Mouse (Mus musculus) neural tube, embryonic 11.5 days (tissue): Measurements from ENCODE around the gene Mdm2. TPM values are rescaled to one million over a fixed set of nuclear protein-coding genes. Genes with fewer than 3 reads are reported as not detected.

Source experiments
- ATAC-seq: fragments of 200-750 bp; cut with Nextera tagmentation; 2 replicates; pipeline ENCODE4 v1.8.0; 2017; ENCODE audit warnings: moderate number of reproducible peaks, mild to moderate bottlenecking, moderate TSS enrichment, moderate library complexity; ENCODE audit not compliant: insufficient read depth, low FRiP score, low TSS enrichment
- DNase-seq: peaks from one replicate; pipeline ENCODE4 v3.0.0-alpha.2; 2015; ENCODE audit warnings: low spot score
- H3K27ac ChIP-seq: fragments of 300-500 bp; sonication (generic); 2 replicates; pipeline ENCODE4 v1.5.1; 2014; ENCODE audit warnings: low read depth, mild to moderate bottlenecking, low read length
- H3K27me3 ChIP-seq: fragments of 300-500 bp; sonication (generic); 2 replicates; pipeline ENCODE4 v1.6.1; 2014; ENCODE audit warnings: mild to moderate bottlenecking, low read length, mixed read lengths; ENCODE audit not compliant: control insufficient read depth, insufficient read depth
- H3K36me3 ChIP-seq: fragments of 300-500 bp; sonication (generic); 2 replicates; pipeline ENCODE4 v1.6.1; 2014; ENCODE audit warnings: mild to moderate bottlenecking, low read length, moderate library complexity, mixed read lengths; ENCODE audit not compliant: control insufficient read depth, insufficient read depth
- H3K4me1 ChIP-seq: fragments of 300-500 bp; sonication (generic); 2 replicates; pipeline ENCODE4 v1.6.1; 2014; ENCODE audit warnings: low read length, mixed read lengths; ENCODE audit not compliant: control insufficient read depth, insufficient read depth
- H3K4me2 ChIP-seq: fragments of 300-500 bp; sonication (generic); 2 replicates; pipeline ENCODE4 v1.6.1; 2014; ENCODE audit warnings: low read depth, mild to moderate bottlenecking, moderate library complexity
- H3K4me3 ChIP-seq: fragments of 300-500 bp; sonication (generic); 2 replicates; pipeline ENCODE4 v1.5.1; 2014; ENCODE audit warnings: low read depth, low read length
- H3K9ac ChIP-seq: fragments of 300-500 bp; sonication (generic); 2 replicates; pipeline ENCODE4 v1.6.1; 2014; ENCODE audit warnings: mild to moderate bottlenecking, low read length
- H3K9me3 ChIP-seq: fragments of 300-500 bp; sonication (generic); 2 replicates; pipeline ENCODE4 v1.6.1; 2016; ENCODE audit warnings: low read length; ENCODE audit not compliant: control insufficient read depth
- WGBS: fragments of 180-500 bp; shearing (Covaris S2); extraction: QIAGEN DNeasy Blood & Tissue Kit; methylation state at CpG from one replicate; pipeline ENCODE4 v1.1.7; 2014; 5-methylcytosine and 5-hydroxymethylcytosine counted together
- polyA plus RNA-seq: library from polyadenylated mRNA; unstranded; fragments of >200 nt; fragmentation: Nextera tagmentation; extraction: Ambion mirVana; gene quantifications from 2 replicates; pipeline ENCODE4 v1.2.1, GENCODE M21; 2014

Mdm2 gene
- polyA plus RNA-seq, 1 experiment from 2014 or later, result 63.2 TPM

GRCm38 (mm10) chr10:117670092-117670491 lies 40.5 kb downstream of the Mdm2 start:
- no peak for ATAC-seq
- no peak overlapping the region for H3K4me3 ChIP-seq
- WGBS, result 50% methylated on average over 3 of the region's 3 CpGs

DNA sequence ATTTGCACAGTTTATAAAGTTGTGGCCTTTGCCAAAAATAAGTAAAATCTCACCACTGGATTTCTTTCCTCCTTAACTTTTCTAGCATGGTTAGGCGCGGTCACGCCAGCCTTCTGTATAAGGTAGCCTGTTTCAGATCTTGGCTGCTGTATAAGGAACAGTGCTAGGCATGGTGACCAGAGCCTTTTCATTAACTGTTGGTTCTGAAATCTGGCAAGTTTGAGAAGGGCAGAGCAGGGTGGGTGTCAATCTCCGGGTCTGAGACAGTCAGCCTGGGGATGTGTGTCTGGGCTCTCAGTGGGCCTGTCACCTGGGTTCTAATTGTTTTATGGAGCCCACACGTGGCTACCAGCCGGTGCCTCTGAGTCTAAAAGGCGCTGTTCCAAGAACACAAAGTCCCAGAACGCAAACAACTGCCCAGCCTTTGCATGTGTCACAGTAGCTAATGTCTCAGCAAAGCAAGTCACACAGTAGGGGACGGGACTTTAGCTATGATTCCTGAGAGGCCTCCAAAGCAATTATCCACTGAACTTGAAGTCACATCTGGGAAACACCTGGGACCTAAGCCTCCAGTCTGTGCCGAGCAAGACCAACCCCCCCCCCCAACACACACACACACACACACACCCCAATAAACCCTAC lies 41.0 kb downstream of the Mdm2 start:
- no peak overlapping the region for H3K9ac ChIP-seq
- WGBS, result 45% methylated on average over 10 of the region's 10 CpGs
- no peak for ATAC-seq
- no peaks in the 10 kb centered on the region for H3K27me3 ChIP-seq
- H3K27ac ChIP-seq, result no peak overlapping the region
- no peak overlapping the region for H3K4me2 ChIP-seq
- no peak for DNase-seq
- no peaks in the 10 kb centered on the region for H3K9me3 ChIP-seq
- no peaks in the 10 kb centered on the region for H3K36me3 ChIP-seq
- no peaks in the 10 kb centered on the region for H3K4me1 ChIP-seq
- H3K4me3 ChIP-seq, result no peak overlapping the region

More at GRCm38 (mm10) chr10:117670092-117670491, 40.5 kb downstream of the Mdm2 start:
- DNase-seq, result no peak
- H3K9me3 ChIP-seq, result no peaks in the 10 kb centered on the region
- H3K9ac ChIP-seq, result no peak overlapping the region
- no peaks in the 10 kb centered on the region for H3K4me1 ChIP-seq
- no peaks in the 10 kb centered on the region for H3K27me3 ChIP-seq
- H3K36me3 ChIP-seq, result no peaks in the 10 kb centered on the region
- H3K4me2 ChIP-seq, result no peak overlapping the region
- no peak overlapping the region for H3K27ac ChIP-seq

- 81% methylated on average over 10 of the region's 10 CpGs for WGBS
- Histone ChIP-seq H3K4me3 (no peak overlapping the region), H3K27me3 (no peaks in the 10 kb centered on the region), H3K4me2 (no peak overlapping the region), H3K9me3 (no peaks in the 10 kb centered on the region), H3K4me1 (no peaks in the 10 kb centered on the region), H3K36me3 (no peaks in the 10 kb centered on the region), H3K27ac (no peak overlapping the region), H3K9ac (no peak overlapping the region)
- ATAC-seq, result no peak
- no peak for DNase-seq
These were observed 41.8 kb downstream of the Mdm2 start for GRCm38 (mm10) chr10:117668546-117669300.

DNA sequence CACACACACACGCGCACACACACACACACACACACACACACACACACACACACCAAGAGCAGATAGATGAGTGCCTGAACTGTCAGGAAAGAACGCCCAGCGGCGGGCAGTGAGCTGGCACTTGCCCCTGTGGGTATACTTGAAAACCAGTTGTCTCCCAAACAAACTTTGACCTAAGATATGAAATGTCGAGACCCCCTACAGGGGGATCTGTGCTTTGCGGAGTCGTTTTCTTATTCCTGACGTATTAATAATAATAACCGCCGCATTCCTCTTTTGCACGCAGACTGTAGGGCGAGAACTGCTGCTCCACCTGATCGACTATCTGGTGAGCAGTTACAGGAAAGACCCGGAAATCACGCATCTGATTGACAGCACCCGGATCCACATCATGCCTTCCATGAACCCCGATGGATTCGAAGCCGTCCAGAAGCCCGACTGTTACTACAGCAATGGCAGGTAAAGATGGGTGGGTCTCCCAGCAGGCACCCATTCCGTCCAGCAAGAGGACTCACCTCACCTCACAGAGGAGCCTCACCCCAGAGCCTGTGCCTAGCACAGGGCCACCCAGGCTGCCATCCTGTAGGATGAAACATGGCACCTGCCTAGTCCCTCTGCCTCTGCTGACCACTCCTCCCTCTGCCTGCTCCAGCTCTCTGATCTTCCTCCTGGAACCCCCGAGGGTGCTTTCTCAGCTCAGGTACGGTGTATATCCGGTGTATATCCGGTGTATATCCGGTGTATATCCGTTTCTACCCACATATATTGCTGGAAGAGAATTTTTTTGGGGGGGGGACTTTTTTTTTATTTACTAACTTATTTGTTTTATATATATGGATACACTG lies 42.7 kb downstream of the Mdm2 start:
- no peak for ATAC-seq
- 94% methylated on average over 28 of the region's 28 CpGs for WGBS
- Histone ChIP-seq H3K27ac (no peak overlapping the region), H3K36me3 (no peaks in the 10 kb centered on the region), H3K9ac (no peak overlapping the region), H3K4me2 (no peak overlapping the region), H3K27me3 (no peaks in the 10 kb centered on the region), H3K4me3 (no peak overlapping the region), H3K9me3 (no peaks in the 10 kb centered on the region), H3K4me1 (no peaks in the 10 kb centered on the region)
- no peak for DNase-seq

DNA sequence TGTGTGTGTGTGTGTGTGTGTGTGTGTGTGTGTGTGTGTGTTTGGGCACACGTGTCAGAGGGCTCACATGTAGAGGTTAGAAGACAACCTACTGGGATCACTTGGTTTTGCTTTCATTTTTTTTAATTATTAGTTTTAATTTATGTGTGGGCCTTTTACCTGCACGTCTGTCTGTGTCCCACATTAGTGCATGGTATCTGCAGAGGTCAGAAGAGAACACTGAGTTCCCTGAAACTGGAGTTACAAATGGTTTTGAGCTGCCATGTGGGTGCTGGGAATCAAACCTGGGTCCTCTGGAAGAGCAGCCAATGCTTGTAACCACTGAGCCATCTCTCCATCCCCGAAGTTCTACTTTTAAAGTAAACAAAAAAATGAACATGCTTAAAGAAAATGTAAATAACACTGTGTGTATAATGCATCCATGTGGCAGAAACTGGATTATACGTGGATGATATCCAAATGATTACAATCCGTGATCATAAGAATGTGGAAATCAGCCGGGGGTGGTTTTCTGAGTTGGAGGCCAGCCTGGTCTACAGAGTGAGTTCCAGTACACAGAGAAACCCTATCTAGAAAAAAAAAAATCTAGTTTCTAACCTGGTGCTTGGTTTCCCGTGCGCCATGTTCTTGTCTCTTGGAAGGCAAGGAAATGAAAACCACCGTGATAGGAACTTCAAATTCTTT lies 43.5 kb downstream of the Mdm2 start:
- ATAC-seq, result no peak
- no peak overlapping the region for H3K9ac ChIP-seq
- no peak overlapping the region for H3K27ac ChIP-seq
- no peak for DNase-seq
- 94% methylated on average over 9 of the region's 9 CpGs for WGBS
- no peak overlapping the region for H3K4me3 ChIP-seq
- no peaks in the 10 kb centered on the region for H3K9me3 ChIP-seq
- H3K4me2 ChIP-seq, result no peak overlapping the region
- no peaks in the 10 kb centered on the region for H3K27me3 ChIP-seq
- H3K4me1 ChIP-seq, result no peaks in the 10 kb centered on the region
- no peaks in the 10 kb centered on the region for H3K36me3 ChIP-seq

DNA sequence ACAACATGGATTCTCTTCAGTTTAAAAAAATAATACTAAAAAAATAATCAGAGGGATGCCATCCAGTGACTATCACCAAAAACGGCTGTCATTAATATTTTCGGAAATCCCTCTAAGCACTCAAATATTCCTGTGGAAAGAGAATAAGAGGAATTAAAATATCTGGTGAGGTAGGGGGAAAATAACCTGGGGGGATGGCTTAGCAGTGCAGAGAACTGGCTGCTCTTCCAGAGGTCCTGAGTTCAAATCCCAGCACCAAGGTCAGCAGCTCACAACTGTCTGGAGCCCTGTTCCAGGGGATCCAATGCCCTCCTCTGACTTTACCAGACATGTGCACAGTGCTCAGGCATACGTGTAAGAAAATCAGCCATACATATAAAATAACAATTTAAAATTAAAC lies 44.2 kb downstream of the Mdm2 start:
- Histone ChIP-seq H3K27ac (no peak overlapping the region), H3K36me3 (no peaks in the 10 kb centered on the region), H3K9me3 (no peaks in the 10 kb centered on the region), H3K4me1 (no peaks in the 10 kb centered on the region), H3K4me2 (no peak overlapping the region), H3K4me3 (no peak overlapping the region), H3K9ac (no peak overlapping the region), H3K27me3 (no peaks in the 10 kb centered on the region)
- WGBS, result 90% methylated on average over 3 of the region's 3 CpGs
- DNase-seq (no peak), ATAC-seq (no peak)

DNA sequence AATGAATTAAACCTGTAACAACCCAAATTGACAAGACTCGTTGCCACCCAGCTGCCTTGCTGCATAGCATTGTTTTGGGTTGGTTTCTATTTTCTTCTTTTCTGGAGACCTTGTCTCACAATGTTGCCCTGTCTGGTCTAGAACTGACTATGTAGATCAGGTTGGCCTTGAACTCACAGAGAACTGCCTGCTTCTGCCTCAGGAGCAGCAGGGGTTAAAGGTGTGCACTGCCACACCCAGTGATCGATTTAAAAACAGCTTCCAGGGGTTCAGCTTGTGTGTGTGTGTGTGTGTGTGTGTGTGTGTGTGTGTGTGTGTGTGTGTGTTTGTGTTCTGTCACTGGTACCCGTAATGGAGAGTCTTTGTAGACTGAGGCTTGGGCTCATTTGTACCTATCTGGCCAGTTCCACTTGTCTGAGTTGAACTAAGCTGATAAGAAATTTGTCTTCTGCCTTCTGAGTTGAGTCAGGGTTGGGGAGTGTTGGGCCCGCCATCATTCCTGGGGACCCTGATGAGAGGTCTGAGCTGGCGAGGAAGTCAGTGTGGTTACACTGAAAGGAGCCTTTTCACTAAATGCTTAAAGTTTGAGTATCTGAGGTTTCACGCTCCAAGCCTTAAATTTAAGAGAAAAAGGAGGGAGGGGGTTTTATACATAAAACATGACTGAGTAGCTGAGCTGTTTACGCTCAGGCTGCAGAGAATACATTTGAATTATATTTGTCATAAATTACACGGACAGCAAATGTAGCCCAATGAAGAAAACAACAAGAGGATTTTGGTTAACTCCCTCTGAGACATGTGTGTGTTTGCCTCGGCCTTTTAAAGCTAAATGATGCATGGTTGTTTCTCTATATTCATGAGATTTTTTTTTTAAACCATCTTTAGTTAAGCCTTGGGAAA lies 44.9 kb downstream of the Mdm2 start:
- ATAC-seq (no peak), DNase-seq (no peak)
- Histone ChIP-seq H3K27me3 (no peaks in the 10 kb centered on the region), H3K9me3 (no peaks in the 10 kb centered on the region), H3K4me2 (no peak overlapping the region), H3K27ac (no peak overlapping the region), H3K4me3 (no peak overlapping the region), H3K4me1 (no peaks in the 10 kb centered on the region), H3K36me3 (no peaks in the 10 kb centered on the region), H3K9ac (no peak overlapping the region)
- WGBS, result 70% methylated on average over 9 of the region's 9 CpGs

GRCm38 (mm10) chr10:117664926-117665209 lies 45.7 kb downstream of the Mdm2 start:
- Histone ChIP-seq H3K36me3 (no peaks in the 10 kb centered on the region), H3K9me3 (no peaks in the 10 kb centered on the region), H3K4me3 (no peak overlapping the region), H3K27me3 (no peaks in the 10 kb centered on the region), H3K9ac (no peak overlapping the region), H3K27ac (no peak overlapping the region), H3K4me2 (no peak overlapping the region), H3K4me1 (no peaks in the 10 kb centered on the region)
- no peak for DNase-seq
- ATAC-seq, result no peak
